10 mouse cellular contexts compared by ENCODE assay signal in the genomic region with DNA sequence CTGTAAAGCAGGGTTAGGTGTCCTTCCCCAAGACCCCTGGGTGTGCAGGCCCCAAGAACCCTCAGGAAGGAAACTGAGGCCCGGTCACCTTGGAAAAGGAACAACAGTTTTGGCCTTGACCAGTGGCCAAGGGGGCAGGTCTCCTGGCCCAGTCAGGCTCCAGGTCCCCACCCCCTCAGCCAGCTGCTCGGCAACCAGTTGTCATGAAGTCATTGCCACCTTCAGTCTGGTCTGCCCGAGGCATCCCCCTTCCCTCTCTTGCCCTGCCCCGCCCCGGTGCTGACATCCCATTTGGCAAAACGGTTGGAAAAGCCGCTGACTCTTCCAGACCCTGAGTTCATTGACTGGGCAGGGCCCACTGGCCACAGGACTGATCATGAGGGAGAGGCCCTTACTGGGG.
A peak's percentile ranks its signal among the peaks of the same experiment; 100 is the strongest.
DNase-seq lines count a peak whose midpoint lies in the region; ATAC-seq and TF ChIP-seq lines count a peak whose summit lies in the region.
"Had no signal": no experiment of that assay in that cellular context is flagged by ENCODE, and none has a peak within 500 bp of the region (broad histone marks: within the 10 kb centered on the region; RNA-seq: fewer than 3 reads in every experiment).

No protein-coding gene starts in this region.

- no peaks in the 10 kb centered on the region for H3K79me2 ChIP-seq in CH12.LX (replicated peaks; ENCODE audit: control insufficient read depth, extremely low read depth, insufficient read depth, poor library complexity, severe bottlenecking)

- DNase-seq in kidney, adult 11 months, result peak; percentile 79
- no peak for DNase-seq in kidney, postnatal 4 days
- no peak for DNase-seq in CH12.LX (ENCODE audit: extremely low read depth)
- peak; percentile 60 for DNase-seq in adrenal gland, postnatal 14 days
- DNase-seq in heart, postnatal 14 days, result peak; percentile 53 to 70
- no peak for DNase-seq in ovary, postnatal 36 days (ENCODE audit: low spot score)
- no peak for DNase-seq in right cerebral cortex, postnatal 10 days (ENCODE audit: low spot score in 2 of 2)

- H3K36me3 ChIP-seq in CH12.LX (replicated peaks in 1 of 2; ENCODE audit: control insufficient read depth in 1 of 2, insufficient read depth in 1 of 2, low read length in 1 of 2), result peaks cover 0 to 3% of the 10 kb centered on the region in 2 experiments
- H3K36me3 ChIP-seq: forebrain, embryonic 12.5 days; neural tube, embryonic 13.5 days had no signal

- H3K9ac ChIP-seq in CH12.LX (ENCODE audit: insufficient read depth, low read depth), result 0 out of 2 replicates have a peak overlapping the region, but pooled peaks have one; percentile 2
- H3K9ac ChIP-seq: forebrain, embryonic 12.5 days; neural tube, embryonic 13.5 days had no signal

- H3K27me3 ChIP-seq in CH12.LX (replicated peaks), result no peaks in the 10 kb centered on the region
- H3K27me3 ChIP-seq: forebrain, embryonic 12.5 days; neural tube, embryonic 13.5 days had no signal

- H3K4me2 ChIP-seq in CH12.LX (ENCODE audit: insufficient read depth, low read depth, poor library complexity, severe bottlenecking), result 0 out of 2 replicates have a peak overlapping the region, but pooled peaks have one; percentile 35
- H3K4me2 ChIP-seq: forebrain, embryonic 12.5 days; neural tube, embryonic 13.5 days had no signal

- dilution Hi-C loops in CH12.LX (cut with MboI; ENCODE audit: extremely low pct_ligation_motif_present, extremely low pct_unique_long_range_greater_than_20kb, low sequenced_read_pairs), result no loop called here

- peak overlapping the region; percentile 58 for H3K27ac ChIP-seq in CH12.LX (ENCODE audit: insufficient read depth, low read depth)
- H3K27ac ChIP-seq: neural tube, embryonic 13.5 days had no signal

- no peak for TF ChIP-seq CTCF in CH12.LX (conservative IDR thresholded peaks at IDR 0.05 in 1 of 2, IDR thresholded peaks at IDR 0.05 in 1 of 2; ENCODE audit: low read depth in 2 of 2, low read length in 2 of 2)

- H3K4me3 ChIP-seq in CH12.LX (replicated peaks in 1 of 3; ENCODE audit: low read depth in 2 of 3, low read length in 2 of 3, poor library complexity in 1 of 3), result no peak overlapping the region
- H3K4me3 ChIP-seq: forebrain, embryonic 12.5 days; neural tube, embryonic 13.5 days had no signal

- TF ChIP-seq RAD21 in CH12.LX (IDR thresholded peaks at IDR 0.05; ENCODE audit: low read depth, low read length), result no peak

- ATAC-seq in frontal cortex, adult (ENCODE audit: low TSS enrichment), result no peak

- H3K4me1 ChIP-seq in CH12.LX (ENCODE audit: control insufficient read depth in 1 of 2, insufficient read depth in 2 of 2), result peaks cover 50 to 61% of the 10 kb centered on the region in 2 experiments

- no peak for TF ChIP-seq POLR2A in CH12.LX (IDR thresholded peaks at IDR 0.05; ENCODE audit: low read depth, low read length)

- no peaks in the 10 kb centered on the region for H3K9me3 ChIP-seq in CH12.LX (replicated peaks; ENCODE audit: low read length)
- H3K9me3 ChIP-seq: forebrain, embryonic 12.5 days; neural tube, embryonic 13.5 days had no signal

- no peak for TF ChIP-seq EP300 in CH12.LX (IDR thresholded peaks at IDR 0.05; ENCODE audit: low read length)

- in situ Hi-C loops in CH12.LX (cut with MboI; ENCODE audit: low pct_ligation_motif_present, low pct_unique_long_range_greater_than_20kb, low sequenced_read_pairs), result loop anchor here (5.0 to 10.0 kb wide), 3 partner anchors 86 to 348 kb away; a partner anchor contains a TSS

- intact Hi-C loops in heart, postnatal 14 days (cut with DNase I), result no loop called here

TF ChIP-seq in CH12.LX, 34 proteins besides CTCF, POLR2A, EP300 and RAD21:
- TF ChIP-seq MXI1 (IDR thresholded peaks at IDR 0.05; ENCODE audit: low read depth, low read length) (no peak), TCF12 (IDR thresholded peaks at IDR 0.05; ENCODE audit: low read depth, low read length) (0 out of 2 replicates have a peak, but pooled peaks have one; percentile 13), SIN3A (IDR thresholded peaks at IDR 0.05; ENCODE audit: low read length) (0 out of 2 replicates have a peak, but pooled peaks have one; percentile 24), KAT2A (IDR thresholded peaks at IDR 0.05; ENCODE audit: insufficient replicate concordance, low read length) (no peak), MYC (IDR thresholded peaks at IDR 0.05; ENCODE audit: low read depth, low read length) (no peak), SMC3 (IDR thresholded peaks at IDR 0.05; ENCODE audit: low read depth, low read length) (no peak), ETS1 (conservative IDR thresholded peaks at IDR 0.05; ENCODE audit: low read depth, low read length) (no peak), MAFK (IDR thresholded peaks at IDR 0.05; ENCODE audit: insufficient replicate concordance, low read length) (no peak), NELFE (IDR thresholded peaks at IDR 0.05; ENCODE audit: low read depth, low read length) (no peak), HCFC1 (IDR thresholded peaks at IDR 0.05; ENCODE audit: low read depth, low read length) (no peak)

Comparison
In these comparisons a context has a peak if more than half of its experiments do, and no peak if none do; other contexts are left out.
1. DNase-seq: peak in kidney, adult 11 months (single experiment), adrenal gland, postnatal 14 days (single experiment) and heart, postnatal 14 days (2 of 2); none in kidney, postnatal 4 days (0 of 2), CH12.LX (single experiment), ovary, postnatal 36 days (single experiment) and right cerebral cortex, postnatal 10 days (0 of 2).